Mouse (Mus musculus) intestine, embryonic 16.5 days (tissue): Measurements from ENCODE around the gene Cd300lb. TPM values are rescaled to one million over a fixed set of nuclear protein-coding genes. Genes with fewer than 3 reads are reported as not detected.
A peak's percentile ranks its signal among the peaks of the same experiment; 100 is the strongest.

Source experiments
- ATAC-seq: fragments of 200-750 bp; cut with Nextera tagmentation; 2 replicates; pipeline ENCODE4 v1.8.0; 2017; ENCODE audit warnings: moderate TSS enrichment, moderate library complexity
- H3K27ac ChIP-seq: fragments of 300-500 bp; sonication (generic); 2 replicates; pipeline ENCODE4 v1.5.1; 2014; ENCODE audit warnings: mild to moderate bottlenecking, low read length
- H3K27me3 ChIP-seq: fragments of 300-500 bp; sonication (generic); replicated peaks from 2 replicates; pipeline ENCODE4 v1.6.1; 2014; ENCODE audit warnings: low read length, control low read depth, mixed read lengths; ENCODE audit not compliant: control insufficient read depth, insufficient read depth
- H3K36me3 ChIP-seq: fragments of 300-500 bp; sonication (generic); 2 replicates; pipeline ENCODE4 v1.6.1; 2014; ENCODE audit warnings: low read length, control low read depth; ENCODE audit not compliant: control insufficient read depth, insufficient read depth
- H3K4me1 ChIP-seq: fragments of 300-500 bp; sonication (generic); 2 replicates; pipeline ENCODE4 v1.6.1; 2014; ENCODE audit warnings: low read length, control low read depth, mixed read lengths; ENCODE audit not compliant: control insufficient read depth, insufficient read depth
- H3K4me2 ChIP-seq: fragments of 300-500 bp; sonication (generic); 2 replicates; pipeline ENCODE4 v1.6.1; 2014; ENCODE audit warnings: low read depth, low read length, control low read depth
- H3K4me3 ChIP-seq: fragments of 300-500 bp; sonication (generic); 2 replicates; pipeline ENCODE4 v1.5.1; 2014; ENCODE audit warnings: mild to moderate bottlenecking, low read length
- H3K9ac ChIP-seq: fragments of 300-500 bp; sonication (generic); 2 replicates; pipeline ENCODE4 v1.6.1; 2014; ENCODE audit warnings: low read depth, low read length
- H3K9me3 ChIP-seq: fragments of 300-500 bp; sonication (generic); 2 replicates; pipeline ENCODE4 v1.6.1; 2016; ENCODE audit warnings: low read length, control low read depth; ENCODE audit not compliant: control insufficient read depth
- WGBS: fragments of 180-500 bp; shearing (Covaris S2); extraction: QIAGEN DNeasy Blood & Tissue Kit; methylation state at CpG from one replicate; pipeline ENCODE4 v1.1.7; 2014; 5-methylcytosine and 5-hydroxymethylcytosine counted together
- polyA plus RNA-seq: library from polyadenylated mRNA; unstranded; fragments of >200 nt; fragmentation: Nextera tagmentation; extraction: Ambion mirVana; gene quantifications from 2 replicates; pipeline ENCODE4 v1.2.1, GENCODE M21; 2015

Cd300lb gene
- polyA plus RNA-seq, 1 experiment from 2014 or later: 0.23 TPM

DNA sequence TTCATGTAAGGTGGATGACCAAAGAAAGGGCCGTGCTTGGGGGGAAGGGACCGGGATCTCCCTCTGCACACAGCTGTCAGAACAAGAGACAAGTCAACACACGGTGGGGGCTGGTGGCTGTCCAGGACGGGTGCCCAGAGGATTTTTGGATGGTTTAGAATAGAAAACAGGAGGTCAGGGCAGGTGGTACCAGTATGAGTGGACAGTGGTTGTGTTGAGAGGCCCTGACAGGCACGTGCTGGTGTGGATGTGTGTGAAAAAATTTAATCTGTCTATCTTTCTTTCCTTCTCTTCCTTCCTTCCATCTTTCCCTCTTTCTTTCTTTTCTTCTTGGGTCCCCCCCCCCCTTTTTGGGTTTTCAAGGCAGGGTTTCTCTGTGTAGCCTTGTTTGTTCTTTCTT is 43.6 kb downstream of the Cd300lb start:
- ATAC-seq: no peak
- Histone ChIP-seq H3K4me3 (no peak overlapping the region), H3K27me3 (no peaks in the 10 kb centered on the region), H3K9me3 (no peaks in the 10 kb centered on the region), H3K27ac (no peak overlapping the region), H3K9ac (no peak overlapping the region), H3K4me2 (no peak overlapping the region), H3K4me1 (no peaks in the 10 kb centered on the region), H3K36me3 (no peaks in the 10 kb centered on the region)
- 70% methylated on average over 5 of the region's 5 CpGs for WGBS

DNA sequence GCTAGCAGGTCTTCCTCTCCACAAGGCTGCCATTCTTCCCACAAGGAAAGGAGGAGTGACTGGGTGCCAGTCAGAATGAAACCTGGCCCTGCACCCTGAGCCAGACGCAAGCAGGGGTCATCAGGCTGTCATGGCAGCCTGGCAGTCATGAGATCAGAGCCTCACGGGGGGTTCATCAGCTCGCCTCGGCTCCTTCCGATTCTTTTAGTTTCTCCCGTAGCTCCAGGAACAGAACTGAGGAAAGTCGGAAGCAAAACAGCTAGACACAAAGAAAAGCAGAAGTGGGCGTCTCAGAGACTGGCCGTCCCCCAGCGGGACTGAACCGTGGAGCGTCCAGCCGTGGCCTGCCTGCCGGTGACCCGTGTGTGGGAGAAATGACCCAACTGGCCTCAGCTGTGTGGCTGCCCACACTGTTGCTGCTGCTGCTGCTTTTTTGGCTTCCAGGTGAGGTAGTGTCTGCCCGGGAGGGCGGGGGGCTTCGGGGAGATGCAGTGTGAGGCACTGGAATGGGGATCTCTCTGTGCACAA is 44.1 kb downstream of the Cd300lb start, which contains the start of gene Cd300a:
Cd300a (plus strand) TSS at position 51 of the 528 bp plus-strand sequence.
- H3K4me2 ChIP-seq: no peak within 1 kb of the TSS
- H3K27me3 ChIP-seq: no peaks in the 10 kb centered on the region
- no peak within 1 kb of the TSS for H3K9ac ChIP-seq
- no peaks in the 10 kb centered on the region for H3K4me1 ChIP-seq
- WGBS: 75% methylated on average over 18 of the region's 18 CpGs
- no peak within 1 kb of the TSS for H3K27ac ChIP-seq
- ATAC-seq: no peak
- no peaks in the 10 kb centered on the region for H3K36me3 ChIP-seq
- no peak within 1 kb of the TSS for H3K4me3 ChIP-seq
- no peaks in the 10 kb centered on the region for H3K9me3 ChIP-seq

DNA sequence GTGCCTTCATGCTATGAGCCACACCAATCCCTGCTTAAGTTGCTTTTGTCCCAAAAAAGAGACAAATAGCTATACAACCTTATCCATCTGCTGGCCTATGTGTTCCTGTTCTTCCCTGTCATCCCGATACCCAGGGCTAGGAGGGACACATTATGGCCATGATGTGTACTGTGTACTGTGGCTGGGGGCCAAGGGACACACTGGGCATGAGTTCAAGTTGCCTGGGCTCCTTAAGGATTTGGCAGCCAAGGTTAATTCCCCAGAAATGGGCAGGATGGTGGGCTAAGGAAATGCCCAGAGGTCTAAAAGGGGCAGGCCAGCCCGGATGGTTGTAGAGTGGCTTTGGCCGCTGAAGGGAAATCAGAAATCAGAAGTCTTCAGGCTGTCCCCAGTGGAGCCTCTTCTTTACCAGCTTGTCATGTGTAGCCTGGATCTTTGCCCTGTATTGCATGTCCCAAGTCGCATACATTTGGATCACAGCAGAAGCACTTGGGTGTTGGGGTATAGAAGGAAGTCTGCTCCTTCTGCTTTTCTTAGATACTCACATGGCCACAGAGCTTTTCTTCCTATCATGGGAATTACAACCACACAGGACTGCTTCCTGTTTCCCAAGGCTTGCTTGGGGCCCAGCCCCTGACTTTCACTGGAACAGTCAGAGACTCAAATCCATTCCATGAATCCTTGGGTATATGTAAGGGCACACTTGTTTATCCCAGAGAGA is 49.6 kb downstream of the Cd300lb start:
- H3K4me2 ChIP-seq: no peak overlapping the region
- no peaks in the 10 kb centered on the region for H3K27me3 ChIP-seq
- whole genome bisulfite sequencing: 84% methylated on average over 4 of the region's 4 CpGs
- H3K4me3 ChIP-seq: no peak overlapping the region
- H3K9ac ChIP-seq: no peak overlapping the region
- H3K27ac ChIP-seq: no peak overlapping the region
- H3K9me3 ChIP-seq: no peaks in the 10 kb centered on the region
- H3K36me3 ChIP-seq: no peaks in the 10 kb centered on the region
- no peak for ATAC-seq
- H3K4me1 ChIP-seq: no peaks in the 10 kb centered on the region

DNA sequence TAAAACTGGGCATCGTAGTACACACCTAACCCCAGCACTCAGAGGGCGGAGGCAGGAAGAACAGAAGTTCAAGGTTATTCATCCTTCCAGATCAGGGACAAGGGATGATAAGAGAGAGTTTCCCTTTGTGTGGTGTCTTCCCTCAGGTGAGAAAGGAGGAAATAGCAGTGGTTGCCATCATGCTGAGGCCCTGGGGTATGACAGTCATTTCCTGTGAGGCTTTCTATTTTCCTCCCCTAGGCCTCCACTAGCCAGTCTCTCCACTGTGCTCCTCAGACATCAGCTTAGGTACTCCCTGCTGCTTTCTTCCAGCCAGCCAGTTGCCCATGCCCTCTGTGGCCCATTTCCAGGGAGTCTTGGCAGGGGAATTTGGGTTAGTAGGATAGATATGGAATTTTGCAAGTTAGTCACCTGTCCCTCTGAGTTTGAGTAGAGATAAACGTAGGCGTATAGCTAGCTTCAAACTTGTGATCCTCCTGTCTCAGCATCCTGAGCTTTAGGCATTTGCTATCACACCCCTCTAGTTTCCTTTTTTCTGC is 50.9 kb downstream of the Cd300lb start:
- no peaks in the 10 kb centered on the region for H3K36me3 ChIP-seq
- no peaks in the 10 kb centered on the region for H3K9me3 ChIP-seq
- H3K4me2 ChIP-seq: no peak overlapping the region
- no peak overlapping the region for H3K27ac ChIP-seq
- 87% methylated on average over 4 of the region's 4 CpGs for WGBS
- H3K4me1 ChIP-seq: no peaks in the 10 kb centered on the region
- no peak overlapping the region for H3K9ac ChIP-seq
- H3K27me3 ChIP-seq: no peaks in the 10 kb centered on the region
- H3K4me3 ChIP-seq: no peak overlapping the region
- no peak for ATAC-seq

DNA sequence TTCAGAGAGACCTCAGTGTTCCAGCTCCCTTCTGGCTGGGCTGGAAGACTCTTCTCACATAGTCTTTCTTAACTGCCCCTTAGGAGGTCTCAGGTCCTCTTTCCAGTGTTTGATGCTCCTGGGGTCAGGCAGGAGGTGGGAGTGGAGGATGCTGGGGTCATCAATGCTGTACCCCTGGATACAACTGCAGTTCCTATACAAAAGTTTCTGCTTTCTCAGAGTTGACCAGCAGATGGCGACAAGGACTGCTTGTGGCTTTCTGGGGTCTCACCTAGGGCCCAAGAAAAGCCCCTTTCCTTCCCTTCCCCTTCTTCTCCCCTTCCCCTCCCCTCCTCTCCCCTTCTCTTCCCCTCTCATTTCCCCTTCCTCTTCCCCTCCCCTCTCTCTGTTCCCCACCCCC is 53.6 kb downstream of the Cd300lb start:
- Histone ChIP-seq H3K36me3 (no peaks in the 10 kb centered on the region), H3K9me3 (no peaks in the 10 kb centered on the region), H3K9ac (no peak overlapping the region), H3K27ac (no peak overlapping the region), H3K27me3 (no peaks in the 10 kb centered on the region), H3K4me2 (no peak overlapping the region), H3K4me1 (0 out of 2 replicates have a peak, but pooled peaks cover under 1% of the 10 kb centered on the region), H3K4me3 (no peak overlapping the region)
- ATAC-seq: no peak
- 0% methylated on average over 1 of the region's 1 CpGs for WGBS

DNA sequence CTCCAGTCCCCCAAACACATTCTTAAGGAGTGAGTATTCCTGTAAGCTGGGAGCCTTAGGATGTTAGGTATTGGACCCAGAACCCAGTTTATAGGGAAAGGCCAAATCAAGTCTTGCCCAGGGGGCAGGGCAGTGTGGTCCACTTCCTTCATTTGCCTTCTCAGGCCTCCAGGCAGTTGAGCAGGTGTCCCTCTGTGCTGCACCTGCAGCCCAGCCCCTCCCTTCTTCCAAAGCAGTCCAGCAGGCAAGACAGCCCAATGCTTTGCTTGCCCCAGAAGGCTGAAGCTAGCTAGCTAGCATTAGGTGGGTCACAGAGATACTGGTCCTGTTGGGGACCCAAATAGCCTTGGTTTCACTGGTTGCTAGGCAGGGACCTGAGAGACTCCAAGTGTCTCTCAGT is 54.0 kb downstream of the Cd300lb start:
- H3K4me1 ChIP-seq: peaks cover 4% of the 10 kb centered on the region; the same call in 1 of the 2 replicates
- no peak overlapping the region for H3K27ac ChIP-seq
- H3K9ac ChIP-seq: no peak overlapping the region
- ATAC-seq: no peak
- H3K9me3 ChIP-seq: no peaks in the 10 kb centered on the region
- H3K4me3 ChIP-seq: no peak overlapping the region
- H3K4me2 ChIP-seq: no peak overlapping the region
- no peaks in the 10 kb centered on the region for H3K27me3 ChIP-seq
- no peaks in the 10 kb centered on the region for H3K36me3 ChIP-seq

DNA sequence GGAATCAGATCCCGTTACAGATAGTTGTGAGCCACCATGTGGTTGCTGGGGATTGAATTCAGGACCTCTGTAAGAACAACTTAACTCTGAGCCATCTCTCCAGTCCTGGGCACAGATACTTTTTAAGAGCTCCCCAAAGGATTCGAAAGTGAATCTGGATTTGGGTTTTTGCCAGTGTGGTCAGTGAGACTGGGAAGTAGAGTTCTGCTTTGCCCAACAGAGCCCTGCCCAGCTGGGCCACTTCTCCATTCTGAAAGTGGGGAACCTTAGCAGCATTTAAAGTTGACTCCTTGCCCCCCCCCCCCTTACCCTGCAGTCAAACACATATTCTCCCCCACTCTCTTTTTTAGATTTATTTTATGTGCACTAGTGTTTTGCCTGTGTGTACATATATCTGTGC is 54.5 kb downstream of the Cd300lb start:
- no peaks in the 10 kb centered on the region for H3K9me3 ChIP-seq
- H3K4me2 ChIP-seq: no peak overlapping the region
- no peak overlapping the region for H3K27ac ChIP-seq
- H3K27me3 ChIP-seq: no peaks in the 10 kb centered on the region
- H3K36me3 ChIP-seq: no peaks in the 10 kb centered on the region
- 76% methylated on average over 2 of the region's 2 CpGs for WGBS
- H3K9ac ChIP-seq: no peak overlapping the region
- ATAC-seq: no peak
- H3K4me1 ChIP-seq: peaks cover 6% of the 10 kb centered on the region; the same call in 1 of the 2 replicates
- H3K4me3 ChIP-seq: no peak overlapping the region

DNA sequence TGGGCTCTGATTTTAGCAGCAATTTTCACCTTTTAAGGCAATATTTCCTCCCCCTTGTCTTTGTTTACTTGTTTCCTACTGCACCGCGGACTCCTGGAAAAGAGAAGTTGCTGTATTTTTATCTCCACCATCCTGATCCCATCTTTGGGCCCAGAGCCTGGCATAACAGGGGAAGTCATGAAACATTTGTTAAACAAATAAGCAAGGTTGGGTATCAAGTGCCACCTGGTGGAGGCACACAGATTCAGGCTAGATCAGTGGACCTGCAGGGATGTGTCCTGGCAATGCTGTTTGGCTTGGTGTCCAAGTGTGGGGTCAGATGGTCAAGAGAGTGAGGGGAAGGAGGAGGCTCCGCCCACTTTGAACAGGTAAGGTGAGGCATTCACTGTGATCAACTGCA is 57.0 kb downstream of the Cd300lb start:
- Histone ChIP-seq H3K4me2 (no peak overlapping the region), H3K36me3 (no peaks in the 10 kb centered on the region), H3K27me3 (no peaks in the 10 kb centered on the region), H3K4me1 (peaks cover 14% of the 10 kb centered on the region), H3K4me3 (no peak overlapping the region), H3K9ac (no peak overlapping the region), H3K9me3 (no peaks in the 10 kb centered on the region), H3K27ac (no peak overlapping the region)
- ATAC-seq: 0 out of 2 replicates have a peak, but pooled peaks have one; percentile 21
- 28% methylated on average over 3 of the region's 3 CpGs for WGBS

DNA sequence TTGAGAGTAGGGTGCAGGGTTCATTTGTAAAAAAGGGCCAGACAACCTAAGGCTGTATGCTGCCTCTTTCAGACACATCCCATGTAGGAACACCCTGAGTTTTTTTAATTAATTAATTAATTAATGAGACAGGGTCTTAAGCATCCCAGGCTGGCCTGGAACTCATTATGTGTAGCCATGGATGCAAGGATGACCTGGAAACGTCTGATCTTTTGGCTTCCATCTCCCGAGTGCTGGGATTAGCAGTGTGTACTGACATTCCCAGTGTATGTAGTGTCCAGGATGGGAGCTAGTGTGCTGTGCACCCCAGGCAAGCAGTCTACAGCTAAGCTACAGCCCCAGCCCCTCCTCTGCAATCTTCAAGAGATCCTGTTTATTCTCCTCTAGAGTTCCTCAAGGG is 57.6 kb downstream of the Cd300lb start:
- Histone ChIP-seq H3K36me3 (no peaks in the 10 kb centered on the region), H3K27me3 (no peaks in the 10 kb centered on the region), H3K27ac (no peak overlapping the region), H3K4me3 (no peak overlapping the region), H3K4me1 (peaks cover 14% of the 10 kb centered on the region), H3K9me3 (no peaks in the 10 kb centered on the region), H3K4me2 (no peak overlapping the region), H3K9ac (no peak overlapping the region)
- ATAC-seq: 0 out of 2 replicates have a peak, but pooled peaks have one; percentile 26
- WGBS: 40% methylated on average over 2 of the region's 2 CpGs
